ENCODE assay signal across 17 mouse cellular contexts in the genomic region with DNA sequence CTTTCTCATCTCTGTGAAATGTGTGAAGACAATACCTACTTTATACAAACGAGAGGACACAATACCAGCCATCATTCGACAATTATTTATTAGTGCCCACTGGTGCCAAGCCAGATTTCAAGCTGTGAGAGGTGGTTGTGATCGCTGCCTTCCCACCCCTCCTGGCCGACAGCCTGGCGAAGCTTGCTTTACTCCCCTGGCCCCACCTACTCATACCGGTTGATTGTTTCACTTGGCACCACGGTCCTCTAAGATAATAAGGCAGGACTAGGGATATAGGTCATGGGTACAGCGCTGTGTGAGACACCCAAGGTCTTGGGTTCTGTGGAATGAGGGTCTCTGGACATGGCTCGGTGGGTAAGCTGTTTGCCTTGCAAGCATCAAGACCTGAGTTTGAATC. TPM values are rescaled to one million over a fixed set of nuclear protein-coding genes. Genes with fewer than 3 reads are reported as not detected.
DNase-seq lines count a peak whose midpoint lies in the region; ATAC-seq and TF ChIP-seq lines count a peak whose summit lies in the region.
"Had no signal": no experiment of that assay in that cellular context is flagged by ENCODE, and none has a peak within 500 bp of the region (broad histone marks: within the 10 kb centered on the region; RNA-seq: fewer than 3 reads in every experiment).

No protein-coding gene starts in this region.

- H3K27ac ChIP-seq in embryonic facial prominence, embryonic 15.5 days (replicated peaks): 0 out of 2 replicates have a peak overlapping the region, but pooled peaks have one; percentile 45
- no peak overlapping the region for H3K27ac ChIP-seq in embryonic facial prominence, embryonic 10.5 days (replicated peaks)
- H3K27ac ChIP-seq in heart, embryonic 16.5 days (ENCODE audit: low read length): no peak overlapping the region
- H3K27ac ChIP-seq in heart, embryonic 11.5 days (ENCODE audit: low read depth, low read length): no peak overlapping the region
- peak overlapping the region; percentile 27; the same call in 1 of the 2 replicates for H3K27ac ChIP-seq in lung, embryonic 15.5 days
- H3K27ac ChIP-seq in midbrain, embryonic 14.5 days (replicated peaks; ENCODE audit: low read depth, low read length): no peak overlapping the region
- H3K27ac ChIP-seq: hindbrain, embryonic 14.5 days; intestine, embryonic 15.5 days had no signal

- no peak for ATAC-seq in embryonic facial prominence, embryonic 15.5 days (ENCODE audit: insufficient number of reproducible peaks, low FRiP score, low TSS enrichment, low read depth)
- no peak; the same call in 1 of the 2 replicates for ATAC-seq in heart, embryonic 16.5 days (replicated peaks; ENCODE audit: extremely low read depth, insufficient read depth, low FRiP score)
- no peak for ATAC-seq in heart, embryonic 11.5 days (replicated peaks; ENCODE audit: insufficient number of reproducible peaks, low FRiP score, low TSS enrichment)
- ATAC-seq in lung, embryonic 15.5 days (ENCODE audit: borderline replicate concordance, extremely low read depth, low FRiP score, low TSS enrichment): no peak
- no peak for ATAC-seq in midbrain, embryonic 14.5 days (ENCODE audit: low FRiP score, low TSS enrichment)
- ATAC-seq: liver, postnatal 0 days had no signal

- WGBS in embryonic facial prominence, embryonic 15.5 days: 72% methylated on average over 9 of the region's 9 CpGs
- 91% methylated on average over 9 of the region's 9 CpGs for WGBS in embryonic facial prominence, embryonic 10.5 days
- 44% methylated on average over 9 of the region's 9 CpGs for WGBS in heart, embryonic 16.5 days
- 68% methylated on average over 9 of the region's 9 CpGs for WGBS in heart, embryonic 11.5 days (ENCODE audit: insufficient replicate concordance)
- 51% methylated on average over 9 of the region's 9 CpGs for WGBS in lung, embryonic 15.5 days
- WGBS in lung, adult 2 months: 35% methylated on average over 9 of the region's 9 CpGs
- 88% methylated on average over 9 of the region's 9 CpGs for WGBS in midbrain, embryonic 14.5 days

- peaks cover 36% of the 10 kb centered on the region for H3K4me1 ChIP-seq in embryonic facial prominence, embryonic 15.5 days
- peaks cover 60% of the 10 kb centered on the region for H3K4me1 ChIP-seq in embryonic facial prominence, embryonic 10.5 days
- H3K4me1 ChIP-seq in heart, embryonic 16.5 days (ENCODE audit: control insufficient read depth, insufficient read depth, low read length): peaks cover 57% of the 10 kb centered on the region
- H3K4me1 ChIP-seq in heart, embryonic 11.5 days (ENCODE audit: control insufficient read depth, insufficient read depth, low read length): peaks cover 54% of the 10 kb centered on the region
- H3K4me1 ChIP-seq in lung, embryonic 15.5 days: peaks cover 59% of the 10 kb centered on the region
- peaks cover 57% of the 10 kb centered on the region for H3K4me1 ChIP-seq in lung, adult 2 months (ENCODE audit: control insufficient read depth, insufficient read depth, low read length)
- peaks cover 16% of the 10 kb centered on the region for H3K4me1 ChIP-seq in midbrain, embryonic 14.5 days (ENCODE audit: control insufficient read depth, insufficient read depth, low read length)

- no peak for TF ChIP-seq POLR2A in lung, adult 2 months (IDR thresholded peaks at IDR 0.05; ENCODE audit: borderline replicate concordance, extremely low read depth, low read depth, low read length)

- no peak overlapping the region for H3K9ac ChIP-seq in embryonic facial prominence, embryonic 15.5 days
- H3K9ac ChIP-seq in heart, embryonic 16.5 days (ENCODE audit: low read length): no peak overlapping the region
- H3K9ac ChIP-seq in heart, embryonic 11.5 days (ENCODE audit: low read depth, low read length): no peak overlapping the region
- H3K9ac ChIP-seq in lung, embryonic 15.5 days: no peak overlapping the region
- H3K9ac ChIP-seq in midbrain, embryonic 14.5 days (replicated peaks; ENCODE audit: low read length): no peak overlapping the region
- H3K9ac ChIP-seq: hindbrain, embryonic 14.5 days; intestine, embryonic 15.5 days; liver, postnatal 0 days had no signal

- no peak overlapping the region for H3K4me2 ChIP-seq in embryonic facial prominence, embryonic 15.5 days (replicated peaks)
- peak overlapping the region; percentile 1; the same call in 1 of the 2 replicates for H3K4me2 ChIP-seq in heart, embryonic 16.5 days (ENCODE audit: low read depth, low read length)
- no peak overlapping the region for H3K4me2 ChIP-seq in heart, embryonic 11.5 days
- H3K4me2 ChIP-seq in lung, embryonic 15.5 days: no peak overlapping the region
- no peak overlapping the region for H3K4me2 ChIP-seq in midbrain, embryonic 14.5 days (ENCODE audit: low read length)
- H3K4me2 ChIP-seq: hindbrain, embryonic 14.5 days had no signal

- H3K27me3 ChIP-seq in embryonic facial prominence, embryonic 15.5 days: no peaks in the 10 kb centered on the region
- no peaks in the 10 kb centered on the region for H3K27me3 ChIP-seq in embryonic facial prominence, embryonic 10.5 days (replicated peaks; ENCODE audit: low read depth, poor library complexity, severe bottlenecking)
- H3K27me3 ChIP-seq in heart, embryonic 16.5 days (ENCODE audit: control insufficient read depth, insufficient read depth, low read length): no peaks in the 10 kb centered on the region
- H3K27me3 ChIP-seq in heart, embryonic 11.5 days (ENCODE audit: control insufficient read depth, insufficient read depth, low read length): no peaks in the 10 kb centered on the region
- H3K27me3 ChIP-seq in lung, embryonic 15.5 days: no peaks in the 10 kb centered on the region
- H3K27me3 ChIP-seq in midbrain, embryonic 14.5 days (ENCODE audit: control insufficient read depth, insufficient read depth, low read length): no peaks in the 10 kb centered on the region
- H3K27me3 ChIP-seq: intestine, embryonic 15.5 days had no signal

- DNase-seq in embryonic facial prominence, embryonic 10.5 days (ENCODE audit: low spot score): no peak
- DNase-seq in lung, adult 2 months: no peak
- peak; percentile 70 for DNase-seq in lung, postnatal 36 days
- no peak for DNase-seq in midbrain, embryonic 14.5 days
- DNase-seq: cerebellum, adult 11 months; kidney, postnatal 14 days; layer of hippocampus, adult 9-11 months; liver, postnatal 0 days; right cerebral cortex, adult 18-20 months; thymus, adult 18-20 months had no signal

- no peaks in the 10 kb centered on the region for H3K9me3 ChIP-seq in embryonic facial prominence, embryonic 15.5 days (replicated peaks)
- no peaks in the 10 kb centered on the region for H3K9me3 ChIP-seq in embryonic facial prominence, embryonic 10.5 days
- no peaks in the 10 kb centered on the region for H3K9me3 ChIP-seq in heart, embryonic 16.5 days (replicated peaks; ENCODE audit: control insufficient read depth, low read length)
- H3K9me3 ChIP-seq in heart, embryonic 11.5 days (replicated peaks; ENCODE audit: control insufficient read depth, low read length): no peaks in the 10 kb centered on the region
- no peaks in the 10 kb centered on the region for H3K9me3 ChIP-seq in lung, embryonic 15.5 days
- H3K9me3 ChIP-seq in midbrain, embryonic 14.5 days (ENCODE audit: control insufficient read depth, low read length): no peaks in the 10 kb centered on the region
- H3K9me3 ChIP-seq: intestine, embryonic 15.5 days; megakaryocyte, embryonic 14.5 days had no signal

- no peak overlapping the region for H3K4me3 ChIP-seq in embryonic facial prominence, embryonic 15.5 days (replicated peaks)
- H3K4me3 ChIP-seq in embryonic facial prominence, embryonic 10.5 days: no peak overlapping the region
- no peak overlapping the region for H3K4me3 ChIP-seq in heart, embryonic 16.5 days (ENCODE audit: low read length)
- no peak overlapping the region for H3K4me3 ChIP-seq in heart, embryonic 11.5 days (ENCODE audit: low read depth, low read length)
- no peak overlapping the region for H3K4me3 ChIP-seq in lung, embryonic 15.5 days
- H3K4me3 ChIP-seq in lung, adult 2 months (replicated peaks; ENCODE audit: extremely low read depth, low read depth, low read length): no peak overlapping the region
- H3K4me3 ChIP-seq in midbrain, embryonic 14.5 days (replicated peaks; ENCODE audit: low read depth, low read length): no peak overlapping the region
- H3K4me3 ChIP-seq: intestine, embryonic 15.5 days; megakaryocyte, embryonic 14.5 days had no signal

- peaks cover 2% of the 10 kb centered on the region; the same call in 1 of the 2 replicates for H3K36me3 ChIP-seq in embryonic facial prominence, embryonic 15.5 days
- H3K36me3 ChIP-seq in embryonic facial prominence, embryonic 10.5 days (replicated peaks): peaks cover 11% of the 10 kb centered on the region
- H3K36me3 ChIP-seq in heart, embryonic 16.5 days (ENCODE audit: control insufficient read depth, insufficient read depth): peaks cover 3% of the 10 kb centered on the region; the same call in 1 of the 2 replicates
- no peaks in the 10 kb centered on the region; the same call in 1 of the 2 replicates for H3K36me3 ChIP-seq in heart, embryonic 11.5 days (ENCODE audit: control insufficient read depth, insufficient read depth, low read length)
- no peaks in the 10 kb centered on the region for H3K36me3 ChIP-seq in lung, embryonic 15.5 days
- no peaks in the 10 kb centered on the region for H3K36me3 ChIP-seq in midbrain, embryonic 14.5 days (ENCODE audit: control insufficient read depth, insufficient read depth, low read length)
- H3K36me3 ChIP-seq: intestine, embryonic 15.5 days had no signal

- no peak for TF ChIP-seq CTCF in lung, adult 2 months (IDR thresholded peaks at IDR 0.05; ENCODE audit: insufficient read depth, low read length)

RNA-seq across cellular contexts. Expression of gene Rassf3, which starts 55.1 kb away (rescaled TPM):
- polyA plus RNA-seq in embryonic facial prominence, embryonic 15.5 days (2015; fragmentation: Nextera tagmentation; extraction: Ambion mirVana): 20.3 and 21.0 TPM in 2 replicates
- 15.8 and 19.4 TPM in 2 replicates for polyA plus RNA-seq in embryonic facial prominence, embryonic 10.5 days (2016; fragmentation: Nextera tagmentation; extraction: Ambion mirVana)
- polyA plus RNA-seq in heart, embryonic 16.5 days (2015; fragmentation: Nextera tagmentation; extraction: Ambion mirVana): 24.1 and 24.8 TPM in 2 replicates
- polyA plus RNA-seq in heart, embryonic 11.5 days (2014; fragmentation: Nextera tagmentation; extraction: Ambion mirVana): 18.3 and 23.9 TPM in 2 replicates
- 18.3 and 20.8 TPM in 2 replicates for polyA plus RNA-seq in lung, embryonic 15.5 days (2015; fragmentation: Nextera tagmentation; extraction: Ambion mirVana)
- 66.7 and 97.0 TPM in 2 replicates for polyA plus RNA-seq in lung, adult 2 months (2012; rRNA removed)
- polyA plus RNA-seq in midbrain, embryonic 14.5 days (2014; fragmentation: Nextera tagmentation; extraction: Ambion mirVana): 2.4 and 4.5 TPM in 2 replicates

RNA-seq across cellular contexts. Expression of gene Gns, which starts 56.1 kb away (rescaled TPM):
- polyA plus RNA-seq in embryonic facial prominence, embryonic 15.5 days (2015; fragmentation: Nextera tagmentation; extraction: Ambion mirVana): 51.3 and 52.1 TPM in 2 replicates
- 40.0 and 41.4 TPM in 2 replicates for polyA plus RNA-seq in embryonic facial prominence, embryonic 10.5 days (2016; fragmentation: Nextera tagmentation; extraction: Ambion mirVana)
- 29.0 and 31.9 TPM in 2 replicates for polyA plus RNA-seq in heart, embryonic 16.5 days (2015; fragmentation: Nextera tagmentation; extraction: Ambion mirVana)
- polyA plus RNA-seq in heart, embryonic 11.5 days (2014; fragmentation: Nextera tagmentation; extraction: Ambion mirVana): 33.6 and 38.3 TPM in 2 replicates
- polyA plus RNA-seq in lung, embryonic 15.5 days (2015; fragmentation: Nextera tagmentation; extraction: Ambion mirVana): 35.5 and 36.4 TPM in 2 replicates
- polyA plus RNA-seq in lung, adult 2 months (2012; rRNA removed): 149 and 280 TPM in 2 replicates
- polyA plus RNA-seq in midbrain, embryonic 14.5 days (2014; fragmentation: Nextera tagmentation; extraction: Ambion mirVana): 36.5 and 47.2 TPM in 2 replicates

Comparison
In these comparisons a context has a peak if more than half of its experiments do, and no peak if none do; other contexts are left out.
1. H3K27ac ChIP-seq: peak in embryonic facial prominence, embryonic 15.5 days (single experiment) and lung, embryonic 15.5 days (single experiment); none in embryonic facial prominence, embryonic 10.5 days (single experiment), heart, embryonic 16.5 days (single experiment), heart, embryonic 11.5 days (single experiment) and midbrain, embryonic 14.5 days (single experiment).